Mouse (Mus musculus): ENCODE results near the gene Rnf135.
A peak's percentile ranks its signal among the peaks of the same experiment; 100 is the strongest.
"Not testable (repeated sequence)": the region's sequence is repeated elsewhere in the genome, so short reads cannot be mapped to it uniquely, and the experiment has no call there.

Gene Rnf135

GRCm38 (mm10) chr11:80202296-80202695 lies 18.6 kb downstream of the Rnf135 start:
- no peak for DNase-seq (ENCODE audit: low read depth)

DNA sequence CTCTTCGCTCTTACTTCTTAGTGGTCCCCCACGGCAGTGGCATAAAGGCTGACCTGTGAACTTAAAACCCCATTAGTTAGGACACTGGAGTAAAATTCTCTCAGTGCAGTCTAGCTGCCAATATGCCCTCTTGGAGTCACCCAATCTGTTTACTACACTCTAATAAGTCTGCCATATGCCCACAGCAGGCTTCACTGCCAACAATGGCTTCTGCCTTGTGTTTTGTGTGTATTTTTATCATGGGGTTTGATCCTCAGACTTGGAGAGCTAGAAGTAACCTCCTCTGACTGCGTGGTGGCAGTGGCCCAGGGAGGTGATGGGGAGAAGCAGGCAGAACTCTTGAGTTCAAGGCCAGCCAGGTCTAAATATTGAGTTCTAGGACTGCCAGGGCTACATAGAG lies 20.4 kb downstream of the Rnf135 start:
- DNase-seq (ENCODE audit: low read depth): no peak

- DNase-seq (ENCODE audit: low read depth): no peak
Observed at GRCm38 (mm10) chr11:80204941-80205340, 21.3 kb downstream of the Rnf135 start.

- no peak for DNase-seq (ENCODE audit: low read depth)
Observed at GRCm38 (mm10) chr11:80208465-80208859, 24.8 kb downstream of the Rnf135 start.

DNA sequence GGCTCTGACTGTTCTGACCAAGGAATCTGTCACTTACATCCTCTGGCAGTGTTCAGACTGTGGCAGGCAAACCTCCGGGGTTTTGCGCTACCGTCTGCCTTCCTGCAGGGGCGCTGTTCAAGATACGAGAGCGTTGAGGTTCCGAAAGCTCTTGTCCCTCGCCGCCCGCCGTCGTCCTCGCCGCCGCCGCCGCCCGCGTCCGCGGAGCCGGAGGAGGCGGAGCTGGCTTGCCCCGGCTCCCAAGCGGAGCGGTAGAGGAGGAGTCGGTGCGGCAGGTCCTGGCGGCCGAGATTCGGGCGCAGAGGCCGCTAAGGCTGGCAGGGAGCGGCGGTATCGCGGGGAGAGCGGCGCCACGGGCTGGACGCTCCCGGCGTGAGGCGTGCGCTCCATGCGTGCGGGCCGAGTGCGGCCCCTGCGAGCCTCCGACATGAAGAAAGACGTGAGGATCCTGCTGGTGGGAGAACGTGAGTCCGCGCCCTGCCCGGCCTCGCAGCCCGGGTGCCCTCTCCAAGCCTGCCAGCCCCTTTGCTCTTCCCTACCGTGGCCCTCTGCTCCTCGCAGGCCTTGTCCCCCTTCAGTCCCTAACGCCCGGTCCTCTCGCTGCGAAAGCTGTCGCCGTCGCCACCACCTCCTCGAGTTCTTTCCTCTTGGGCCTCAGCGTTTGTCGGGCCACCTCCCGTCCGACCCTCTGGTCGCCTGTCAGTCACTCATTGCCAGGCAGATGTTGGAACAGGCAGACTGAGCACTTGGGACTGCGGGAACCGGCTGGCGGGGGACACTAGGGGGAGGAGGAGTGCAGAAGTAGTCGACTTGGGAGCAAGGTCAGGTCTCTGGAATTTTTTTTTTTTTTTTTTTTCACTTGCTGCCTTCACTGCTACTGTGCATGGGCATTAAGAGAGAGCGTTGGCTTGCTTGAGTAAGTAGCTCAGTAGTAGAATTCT lies 25.5 kb downstream of the Rnf135 start, which contains the start of gene Rhot1:
Gene Rhot1 (plus strand): TSS at position 160 of the 941 bp plus-strand sequence.
- peak; percentile 98 for DNase-seq (ENCODE audit: low read depth)

DNA sequence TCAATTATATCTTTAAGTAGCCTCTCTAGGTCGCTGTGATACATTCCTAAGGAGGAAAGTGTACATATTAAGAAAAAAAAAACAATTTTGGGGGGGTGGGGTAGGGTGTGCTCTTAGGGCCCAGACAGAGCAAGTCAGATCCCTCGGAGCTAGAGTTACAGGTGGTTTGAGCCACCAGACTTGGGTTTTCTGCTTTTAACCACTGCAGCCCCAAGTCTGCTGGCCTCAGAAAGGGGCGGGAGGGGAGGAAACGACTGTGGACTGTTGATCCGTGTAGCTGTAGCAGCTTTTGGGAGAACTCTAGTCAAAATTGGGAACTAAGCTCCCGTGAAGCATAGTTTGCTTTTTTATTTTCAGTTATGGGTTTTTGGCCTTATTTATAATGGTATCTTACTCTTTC lies 26.7 kb downstream of the Rnf135 start:
- no peak for DNase-seq (ENCODE audit: low read depth)

DNA sequence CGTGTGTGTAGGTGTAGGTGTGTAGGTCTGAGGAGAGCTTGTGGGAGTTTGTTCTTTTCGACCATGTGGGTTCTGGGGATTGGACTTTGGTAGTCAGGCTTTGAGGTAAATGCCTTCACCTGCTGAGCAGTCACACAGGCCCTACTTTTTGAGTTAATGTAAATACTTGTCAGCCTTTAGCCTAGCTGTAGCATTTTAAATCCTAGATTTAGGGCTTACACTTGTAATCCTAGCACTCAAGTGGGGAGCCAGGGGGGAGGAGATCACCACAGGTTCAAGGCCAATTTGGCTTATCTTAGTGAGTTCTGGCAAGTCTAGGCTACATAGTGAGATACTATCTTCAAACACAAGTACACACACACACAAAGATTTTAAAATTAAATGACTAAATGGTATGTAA lies 28.6 kb downstream of the Rnf135 start:
- DNase-seq (ENCODE audit: low read depth): no peak

GRCm38 (mm10) chr11:80215291-80215690 lies 31.6 kb downstream of the Rnf135 start:
- DNase-seq (ENCODE audit: low read depth): no peak

DNA sequence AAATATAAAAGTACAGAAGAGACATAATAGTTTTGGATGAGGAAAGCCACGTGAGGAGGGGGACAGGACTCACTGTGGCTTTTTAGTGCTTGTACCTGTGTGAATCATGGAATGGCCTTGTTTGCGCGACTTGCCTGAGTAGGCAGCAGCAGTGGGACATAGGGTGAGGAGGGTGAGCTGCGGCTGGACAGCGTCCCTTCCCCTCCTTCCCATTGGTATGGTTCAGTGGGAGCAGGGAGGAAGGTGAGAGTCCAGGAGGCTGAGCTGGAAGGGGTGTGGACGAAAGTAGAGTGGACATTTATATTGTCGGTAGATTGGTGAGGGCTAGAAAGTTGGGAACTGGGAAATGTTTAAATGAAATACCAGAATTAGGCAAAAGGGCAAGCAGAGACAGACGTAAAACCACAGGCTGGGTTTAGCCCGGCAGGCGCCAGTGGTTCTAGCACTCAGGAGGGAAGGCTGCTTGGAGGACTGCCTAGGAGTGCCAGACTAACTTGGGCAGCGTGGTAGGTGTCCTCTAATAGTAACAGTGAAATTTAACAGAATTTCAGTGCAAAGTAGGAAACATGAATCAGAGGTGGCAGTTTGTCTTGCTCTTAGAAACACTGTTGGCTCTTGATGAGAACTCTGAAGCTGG lies 35.1 kb downstream of the Rnf135 start:
- no peak for DNase-seq (ENCODE audit: low read depth)

GRCm38 (mm10) chr11:80230066-80230465 lies 46.4 kb downstream of the Rnf135 start:
- DNase-seq (ENCODE audit: low read depth): not testable (repeated sequence)

- no peak for DNase-seq (ENCODE audit: low read depth)
Observed at GRCm38 (mm10) chr11:80237278-80237677, 53.6 kb downstream of the Rnf135 start.

GRCm38 (mm10) chr11:80238306-80238705 lies 54.7 kb downstream of the Rnf135 start:
- no peak for DNase-seq (ENCODE audit: low read depth)

DNA sequence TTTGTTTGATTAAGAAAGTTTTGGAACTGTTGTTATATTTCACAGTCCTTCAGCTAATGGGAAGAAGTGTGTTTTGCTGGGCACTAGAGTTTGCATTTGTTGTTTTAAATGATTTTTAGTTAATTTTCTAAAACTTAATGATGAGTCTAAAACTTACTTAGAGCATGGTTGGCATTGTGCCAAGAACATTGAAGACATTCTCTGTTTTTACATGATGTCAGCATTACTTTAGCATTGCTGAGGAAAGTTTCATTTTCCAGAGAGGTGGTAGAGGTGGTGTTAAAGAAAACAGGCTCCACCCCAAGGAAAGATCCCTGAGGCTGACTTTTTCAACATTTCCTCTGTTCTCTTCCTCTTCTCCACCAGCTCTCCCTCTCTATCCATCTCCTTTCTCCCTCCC lies 63.4 kb downstream of the Rnf135 start:
- DNase-seq (ENCODE audit: low read depth): peak; percentile 41

- no peak for DNase-seq (ENCODE audit: low read depth)
Observed at GRCm38 (mm10) chr11:80248531-80248930, 64.9 kb downstream of the Rnf135 start.

Measured in NIH3T3 (cell line).